Mouse (Mus musculus) gonadal fat pad, adult 2 months (tissue): ENCODE data around the gene Zzef1. TPM values are rescaled to one million over a fixed set of nuclear protein-coding genes. Genes with fewer than 3 reads are reported as not detected.

Experiments used
- DNase-seq: peaks from one replicate; pipeline ENCODE4 v3.0.0-alpha.2; 2012; ENCODE audit warnings: low read depth
- polyA plus RNA-seq: library from polyadenylated mRNA; depleted of rRNA; stranded (reverse); fragments of >200 nt; gene quantifications from 2 replicates; pipeline ENCODE4 v1.2.3, GENCODE M21; 2012

Zzef1 gene
- polyA plus RNA-seq, 1 experiment, result 19.7 TPM

DNA sequence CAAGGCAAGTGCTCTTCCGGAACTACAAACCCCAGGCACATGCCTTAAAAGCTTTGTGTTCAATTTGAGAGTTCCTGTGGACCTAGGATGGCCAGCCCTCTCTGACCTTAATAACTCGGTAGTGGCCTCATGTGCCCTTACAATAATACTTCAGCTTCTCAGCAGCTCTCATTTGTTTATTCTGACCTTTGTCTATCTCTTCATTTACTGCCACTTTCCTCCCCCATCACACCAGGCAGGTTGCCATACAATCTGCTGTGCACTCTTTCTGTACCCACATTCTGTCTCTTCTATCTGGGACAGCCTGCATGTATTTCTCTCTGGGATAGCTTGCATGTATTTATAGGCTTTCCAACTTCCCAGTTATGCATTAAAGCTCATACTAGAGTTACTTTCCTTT, 10.5 kb downstream of the Zzef1 start:
- no peak for DNase-seq

DNA sequence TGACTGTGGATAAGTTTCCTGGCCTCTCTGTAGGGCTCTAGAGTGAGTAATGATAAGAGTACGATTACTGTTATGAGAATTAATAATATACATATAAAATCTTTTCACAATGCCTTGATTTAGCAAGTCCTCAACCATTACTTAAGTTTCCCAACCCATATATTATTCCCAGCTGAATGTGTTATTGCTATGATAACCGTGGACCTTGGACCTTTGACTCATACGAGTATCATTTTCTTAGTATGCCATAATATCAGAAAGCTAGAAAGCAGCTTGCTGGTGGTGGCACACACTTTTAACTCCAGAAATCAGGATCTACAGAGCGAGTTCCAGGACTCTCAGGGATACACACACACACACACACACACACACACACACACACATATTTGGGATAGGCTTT, 12.0 kb downstream of the Zzef1 start:
- DNase-seq, result no peak

DNA sequence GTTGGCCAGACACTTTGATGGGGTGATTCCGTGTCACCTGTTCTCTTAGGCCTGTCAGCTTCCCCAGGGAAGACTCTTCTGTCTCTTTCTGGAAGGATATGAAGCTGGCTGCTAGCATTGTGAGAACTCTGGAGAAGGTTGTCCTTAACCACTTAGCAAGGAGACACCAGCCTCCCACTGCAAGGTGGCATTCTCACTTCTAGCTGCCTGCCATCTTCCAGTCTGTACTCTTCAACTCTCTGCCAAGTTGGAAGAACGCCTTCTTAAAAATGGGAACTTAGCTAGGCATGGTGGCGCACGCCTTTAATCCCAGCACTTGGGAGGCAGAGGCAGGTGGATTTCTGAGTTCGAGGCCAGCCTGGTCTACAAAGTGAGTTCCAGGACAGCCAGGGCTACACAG, 17.7 kb downstream of the Zzef1 start:
- DNase-seq, result no peak

DNA sequence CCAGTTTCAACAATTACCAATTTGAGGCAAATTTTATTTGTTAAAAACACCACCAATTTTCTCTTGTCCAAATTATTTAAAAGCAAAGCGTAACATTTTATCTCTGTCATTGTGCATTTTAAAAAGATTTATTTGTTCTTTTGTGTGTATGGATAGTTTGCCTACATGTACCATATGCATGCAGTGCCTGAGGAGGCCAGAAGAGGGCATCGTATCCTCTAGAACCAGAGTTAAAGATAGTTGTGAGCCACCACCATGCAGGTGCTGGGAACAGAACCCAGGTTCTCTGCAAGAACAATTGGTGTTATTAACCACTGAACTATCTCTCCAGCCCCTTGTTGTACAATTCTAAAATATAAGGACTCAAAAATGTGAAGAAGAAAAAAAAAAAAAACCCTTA, 18.2 kb downstream of the Zzef1 start:
- DNase-seq, result no peak

DNA sequence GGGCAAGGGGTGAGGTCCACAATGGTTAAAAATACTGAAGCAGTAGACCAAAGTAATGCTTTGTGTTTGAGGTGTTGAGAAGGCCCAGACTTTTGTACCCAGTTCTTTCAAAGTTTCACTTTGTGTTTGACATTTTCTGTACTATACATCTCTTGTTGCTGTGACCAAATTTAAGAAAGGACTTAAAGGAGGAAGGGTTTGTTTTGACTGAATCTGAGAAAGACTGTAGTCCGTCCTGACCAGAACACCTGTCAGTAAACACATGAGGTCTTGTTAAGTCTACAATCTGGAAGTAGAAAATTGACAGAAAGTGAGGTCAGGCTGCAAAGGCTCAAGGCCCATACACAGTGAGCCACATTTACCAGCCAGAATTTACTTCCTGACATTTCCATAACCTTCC, 20.8 kb downstream of the Zzef1 start:
- DNase-seq, result no peak

DNA sequence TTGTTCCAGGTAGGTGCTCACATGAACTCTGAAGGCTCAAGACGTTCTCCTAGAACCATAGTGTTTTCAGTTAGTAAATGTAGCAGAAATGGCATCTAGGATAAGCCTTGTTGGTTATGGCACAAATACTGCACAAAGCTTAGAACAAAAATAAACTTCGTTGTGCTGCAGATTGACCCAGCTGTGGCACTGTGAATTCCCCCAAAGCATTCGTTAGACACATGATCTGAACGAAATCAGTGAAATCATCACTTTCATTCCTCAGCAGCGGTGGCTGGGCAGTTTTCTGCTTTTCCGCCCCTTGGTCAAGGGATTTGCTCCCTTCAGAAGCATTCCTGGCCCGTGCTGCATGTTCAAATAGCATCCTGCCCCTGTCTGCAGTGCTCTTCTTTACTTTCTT, 22.0 kb downstream of the Zzef1 start:
- DNase-seq, result no peak

DNA sequence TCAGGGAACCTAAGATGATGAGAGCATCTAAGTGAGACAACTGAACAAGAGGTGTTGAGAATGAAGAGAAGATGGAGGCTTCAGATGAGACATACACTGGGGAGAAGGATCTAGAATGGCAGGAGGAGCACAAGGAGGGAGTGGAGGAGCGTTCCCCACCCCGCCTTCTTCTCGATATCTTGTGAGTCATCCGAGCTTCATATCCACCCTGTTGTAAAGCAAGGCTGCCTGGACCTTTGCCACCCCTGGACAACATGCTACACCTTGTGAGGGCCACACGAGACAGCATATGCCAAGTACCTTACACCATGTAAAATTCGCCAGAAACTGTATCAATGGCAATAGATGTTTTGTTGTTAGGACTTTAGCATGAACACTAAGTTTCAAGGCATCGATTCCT, 25.0 kb downstream of the Zzef1 start:
- DNase-seq, result no peak

DNA sequence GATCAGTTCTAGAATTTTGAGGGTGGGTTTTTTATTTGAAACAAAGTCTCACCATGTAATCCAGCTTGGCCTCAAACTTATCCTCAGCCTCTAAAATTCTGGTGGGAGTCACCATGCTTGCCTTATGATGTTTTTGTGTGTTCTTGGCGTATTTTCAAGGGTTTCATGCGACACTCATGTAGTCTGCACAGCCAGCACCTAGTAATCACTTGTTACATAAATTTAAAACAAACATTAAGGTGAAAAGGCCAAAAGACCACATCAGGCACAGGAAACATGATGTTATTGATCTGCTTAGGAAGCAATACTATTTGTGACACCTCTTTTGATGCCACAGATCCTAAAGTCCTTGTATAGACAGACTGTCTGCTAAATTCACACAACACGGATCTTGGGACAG, 33.8 kb downstream of the Zzef1 start:
- no peak for DNase-seq

DNA sequence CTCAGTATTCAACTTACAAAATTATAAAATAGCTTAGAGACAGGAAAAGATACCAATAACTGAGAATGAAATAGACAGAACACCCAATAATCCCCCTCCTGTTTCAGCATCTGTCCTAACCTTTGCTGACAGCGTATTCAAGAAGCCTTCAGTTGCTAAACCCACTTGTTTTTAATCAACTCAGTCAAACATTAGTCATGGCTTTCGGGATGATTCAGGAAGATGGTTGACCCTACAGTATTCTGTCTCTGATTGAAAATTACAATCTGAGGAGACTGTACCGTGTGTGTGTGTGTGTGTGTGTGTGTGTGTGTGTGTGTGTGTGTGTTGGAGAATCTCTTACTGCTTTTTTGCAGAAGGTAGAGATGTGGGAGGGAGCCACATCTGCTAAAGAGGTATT, 46.7 kb downstream of the Zzef1 start:
- DNase-seq, result no peak

DNA sequence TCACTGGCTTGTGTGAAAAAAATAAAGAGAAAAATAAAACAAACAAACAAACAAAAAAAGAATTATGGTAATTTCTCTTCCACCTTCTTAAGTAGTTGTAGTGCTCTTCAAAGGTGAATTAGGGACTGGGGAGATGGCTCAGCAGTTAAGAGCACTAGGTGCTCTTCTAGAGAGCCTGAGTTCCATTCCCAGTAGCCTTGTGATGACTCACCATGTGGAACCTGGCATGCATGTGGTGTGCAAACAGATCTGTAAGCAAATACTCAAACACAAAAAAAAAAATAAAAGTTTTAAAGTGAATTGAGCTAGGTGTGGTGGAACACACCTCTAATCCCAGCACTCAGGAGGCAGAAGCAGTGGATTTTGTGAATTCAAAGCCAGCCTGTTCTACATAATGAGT, 47.5 kb downstream of the Zzef1 start:
- DNase-seq, result no peak

DNA sequence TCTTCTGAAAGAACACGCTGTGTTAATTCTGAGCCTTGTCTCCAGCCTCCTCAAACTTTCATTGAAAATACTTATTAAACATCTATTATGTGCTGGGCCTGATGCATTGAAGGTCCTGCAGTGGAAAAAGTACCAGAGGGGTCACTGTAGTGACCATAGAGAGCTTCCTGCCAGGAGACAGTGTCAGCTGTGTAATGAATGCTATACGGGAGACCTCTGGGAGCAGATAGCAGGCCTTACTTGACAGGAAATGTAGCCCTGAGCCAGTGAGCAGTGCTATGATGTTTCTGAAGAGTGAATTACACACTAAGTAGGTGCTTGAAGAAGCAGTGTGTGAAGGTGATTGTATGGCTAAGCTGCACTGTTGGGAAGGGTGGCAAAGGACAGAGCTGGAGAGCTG, 49.5 kb downstream of the Zzef1 start:
- no peak for DNase-seq

DNA sequence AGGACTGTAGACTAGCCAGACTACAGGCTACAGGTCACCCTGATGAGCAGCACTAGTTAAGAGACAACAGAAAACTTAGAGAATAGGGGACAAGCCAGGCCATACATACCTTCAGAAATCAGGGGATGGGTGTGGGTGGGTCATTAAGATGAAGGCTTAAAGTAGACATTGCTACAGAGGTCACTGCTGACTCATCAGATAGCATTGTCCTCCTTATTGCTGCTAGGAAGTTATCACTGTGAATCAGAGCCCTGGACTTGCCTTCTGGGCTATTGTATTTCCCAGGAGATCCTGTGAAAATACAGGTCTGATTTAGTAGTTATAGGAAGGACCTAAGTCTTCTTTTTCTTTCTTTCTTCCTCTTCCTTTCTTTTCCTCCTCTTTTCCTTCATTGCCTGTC, 50.7 kb downstream of the Zzef1 start:
- no peak for DNase-seq

DNA sequence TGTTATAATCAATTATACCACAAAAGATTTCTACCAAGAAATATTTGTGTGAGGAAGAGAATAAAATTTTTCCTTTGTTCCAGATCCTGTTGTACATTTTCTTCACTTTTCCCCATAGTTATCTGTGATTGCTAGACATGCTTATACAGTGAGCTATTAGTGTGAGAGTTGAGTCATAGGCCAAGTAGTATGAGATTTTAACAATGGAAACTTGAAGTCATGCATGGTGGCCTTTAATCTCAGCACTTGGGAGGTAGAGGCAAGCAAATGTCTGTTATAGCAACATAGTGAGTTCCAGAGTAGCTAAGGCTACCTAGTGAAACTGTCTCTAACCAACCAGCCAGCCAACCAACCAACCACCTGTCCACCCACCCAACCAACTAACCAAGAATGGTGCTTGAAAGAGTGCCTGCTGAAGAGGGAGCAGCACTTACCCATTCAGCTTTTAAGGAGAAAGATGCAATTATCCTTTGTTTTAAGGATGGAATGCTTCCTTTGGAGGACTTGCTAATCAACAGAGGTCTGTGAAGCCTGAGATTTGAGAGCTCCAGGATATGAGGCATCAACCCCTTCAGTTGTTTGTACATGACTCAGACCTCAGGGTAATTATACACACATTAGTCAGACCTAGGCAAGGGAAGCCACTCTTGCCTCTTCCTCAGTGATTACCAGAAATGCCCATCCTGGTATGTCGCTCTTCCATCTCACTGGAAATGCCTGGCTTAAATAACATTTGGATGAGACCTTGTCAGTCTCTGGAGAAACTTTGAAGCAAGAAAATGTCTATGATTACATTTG, 52.0 kb downstream of the Zzef1 start:
- no peak for DNase-seq

DNA sequence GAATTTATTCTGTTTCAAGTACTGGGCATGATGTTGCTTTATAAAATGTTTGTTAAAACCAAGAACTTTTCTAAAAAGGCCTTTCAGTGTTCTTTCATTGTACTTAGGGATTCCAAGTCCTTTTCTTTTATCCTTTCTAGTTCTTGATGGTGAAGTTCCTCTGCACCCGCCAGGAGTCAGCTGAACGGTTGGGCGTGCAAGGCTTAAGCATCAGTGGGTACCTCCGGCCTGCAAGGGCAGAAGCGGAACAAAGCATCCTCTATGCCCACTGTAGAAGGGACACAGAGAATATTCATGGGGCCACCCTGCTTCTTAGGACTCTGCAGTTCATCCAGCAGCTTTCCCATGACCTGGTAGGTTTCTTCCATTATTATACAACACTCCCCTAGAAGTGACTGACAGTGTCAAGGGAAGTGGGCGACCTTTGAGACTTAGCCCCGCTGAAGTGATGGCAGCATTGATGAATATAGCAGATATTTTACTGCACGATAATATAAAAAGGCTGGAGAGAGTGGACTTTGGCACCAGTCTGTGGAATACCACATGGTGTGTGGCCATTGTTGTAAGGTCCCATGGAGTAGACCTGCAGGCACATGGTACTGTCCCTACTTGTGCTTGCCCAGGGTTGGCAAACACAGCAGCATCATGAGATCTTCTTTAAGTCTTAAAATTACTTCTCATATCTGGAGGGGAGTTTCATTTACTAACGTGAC, 54.5 kb downstream of the Zzef1 start:
- no peak for DNase-seq

DNA sequence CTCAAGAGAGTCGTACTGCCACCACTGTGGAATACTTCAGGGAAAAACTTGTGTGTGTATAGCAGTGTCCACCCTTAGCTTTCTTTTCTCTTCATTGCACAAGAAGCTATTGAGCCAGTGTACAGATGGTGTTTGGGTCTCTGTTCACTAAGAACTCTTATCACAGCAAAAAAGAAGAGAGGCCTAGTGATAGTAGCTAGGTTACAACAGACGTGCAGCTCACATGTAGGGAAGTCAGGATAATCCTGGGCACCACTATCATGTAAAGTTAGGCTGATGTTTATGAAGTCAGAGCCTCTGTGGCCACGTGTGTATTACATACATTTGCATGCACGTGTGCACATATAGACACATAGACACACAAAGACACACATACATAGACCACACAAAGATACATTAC, 55.2 kb downstream of the Zzef1 start:
- DNase-seq, result no peak

DNA sequence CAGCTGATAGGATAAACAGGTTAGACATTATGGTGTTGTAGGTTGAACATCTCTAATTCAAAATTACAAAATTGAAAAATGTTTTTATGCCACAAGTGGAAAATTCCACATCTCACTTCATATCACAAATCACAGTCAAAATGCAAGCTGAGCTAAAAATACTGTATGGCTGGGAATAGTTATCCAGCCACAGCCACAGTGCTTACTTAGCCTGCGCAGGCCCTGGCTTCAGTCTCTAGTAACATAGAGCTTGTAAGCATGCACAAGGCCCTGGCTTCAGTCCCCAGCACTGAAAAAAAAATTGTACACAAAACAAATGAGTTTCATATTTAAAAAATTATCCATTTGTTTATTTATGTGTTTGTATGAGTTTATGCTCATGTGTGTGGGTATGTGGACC, 56.1 kb downstream of the Zzef1 start:
- DNase-seq, result no peak

DNA sequence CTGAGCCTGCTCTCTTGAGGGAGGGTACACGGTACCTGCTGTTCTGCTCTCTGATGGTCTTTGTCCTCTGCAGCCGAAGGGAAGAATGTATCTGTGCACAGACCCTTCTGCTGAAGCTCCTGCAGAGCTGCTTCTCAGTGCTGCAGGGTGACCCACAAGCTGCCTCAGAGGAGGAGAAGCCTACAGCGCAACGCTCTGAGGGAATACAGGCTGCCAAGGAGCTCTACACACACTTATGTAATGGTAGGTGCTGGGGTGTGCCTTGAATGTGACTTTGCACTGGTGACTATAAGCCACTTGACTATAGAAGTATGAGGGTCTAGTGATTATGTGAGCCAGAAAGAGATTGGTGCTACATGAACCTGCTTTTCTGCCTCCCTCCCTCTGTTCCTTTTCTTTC, 57.1 kb downstream of the Zzef1 start:
- DNase-seq, result no peak

DNA sequence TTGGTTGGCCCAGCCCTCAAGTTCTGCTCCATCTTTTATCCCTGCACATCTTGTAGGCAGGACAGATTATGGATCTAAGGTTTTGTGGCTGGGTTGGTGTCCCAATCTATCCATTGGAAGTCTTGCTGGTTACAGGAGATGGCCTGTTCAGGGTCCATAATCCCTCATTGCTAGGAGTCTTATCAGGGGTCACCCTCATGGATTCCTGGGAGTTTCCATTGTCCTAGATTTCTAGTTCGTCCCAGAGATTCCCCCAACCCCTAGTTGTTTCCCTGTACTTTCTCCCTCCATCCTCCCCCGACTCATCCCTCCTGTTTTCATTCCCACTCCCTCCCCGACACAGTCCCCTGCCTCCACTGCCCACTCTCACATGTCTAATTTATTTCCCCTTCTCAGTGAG, 58.2 kb downstream of the Zzef1 start:
- DNase-seq, result no peak

DNA sequence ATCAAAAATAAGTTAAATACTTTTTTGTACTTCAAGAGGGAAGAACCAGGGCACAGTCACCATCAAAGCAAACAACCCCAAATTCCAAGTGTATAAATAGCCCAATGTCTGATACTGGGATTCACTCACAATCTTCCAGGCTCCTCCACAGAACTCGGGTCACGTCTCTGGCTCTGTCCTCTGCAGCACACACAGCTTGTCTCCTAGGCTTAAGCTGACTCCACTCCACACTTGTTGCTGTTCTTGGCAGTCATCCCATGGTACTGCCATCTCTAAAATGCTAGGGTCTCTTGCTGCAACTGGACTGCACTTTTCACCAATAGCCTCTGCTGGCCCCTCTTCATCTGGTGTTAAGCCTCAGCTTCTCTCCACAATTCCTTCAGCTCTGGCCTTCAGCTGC, 60.7 kb downstream of the Zzef1 start:
- DNase-seq, result no peak

DNA sequence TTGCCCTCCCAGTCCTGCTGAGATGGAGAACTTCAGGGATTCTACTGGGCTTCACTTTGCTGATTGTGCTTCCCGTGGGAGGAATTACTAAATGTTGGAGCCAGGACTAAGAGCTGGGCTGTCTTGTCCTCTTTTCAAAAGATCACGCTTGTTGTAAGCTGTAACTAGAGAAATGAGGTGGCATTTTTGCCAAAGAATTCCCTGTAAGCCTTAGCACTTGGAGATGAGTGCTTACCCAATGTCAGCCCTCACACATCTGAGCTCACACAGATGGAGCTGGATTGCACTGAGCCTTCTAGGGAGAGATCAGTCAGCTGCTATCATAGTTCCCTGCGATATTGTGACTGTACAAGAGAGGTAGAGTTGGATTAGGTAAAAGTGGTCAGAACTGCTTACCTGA, 65.2 kb downstream of the Zzef1 start:
- DNase-seq, result no peak

DNA sequence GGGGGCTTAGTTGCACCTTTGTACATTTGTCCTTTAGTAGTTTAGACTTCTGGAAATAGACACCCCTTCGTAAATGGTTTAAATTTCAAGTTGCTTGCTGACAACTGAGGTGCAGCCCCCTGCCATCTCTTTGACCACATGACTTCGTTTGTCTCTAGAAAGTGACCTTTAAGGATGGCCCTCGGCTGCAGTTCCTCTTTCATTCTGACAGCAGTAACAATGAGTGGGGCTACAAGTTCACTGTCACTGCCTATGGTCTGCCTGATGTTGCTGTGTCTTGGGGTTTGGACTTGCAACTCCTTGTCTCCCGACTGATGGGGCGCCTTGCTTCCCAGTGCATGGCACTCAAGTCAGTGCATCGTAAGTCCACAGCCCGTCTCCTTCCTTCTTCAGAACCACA, 70.4 kb downstream of the Zzef1 start:
- DNase-seq, result no peak

DNA sequence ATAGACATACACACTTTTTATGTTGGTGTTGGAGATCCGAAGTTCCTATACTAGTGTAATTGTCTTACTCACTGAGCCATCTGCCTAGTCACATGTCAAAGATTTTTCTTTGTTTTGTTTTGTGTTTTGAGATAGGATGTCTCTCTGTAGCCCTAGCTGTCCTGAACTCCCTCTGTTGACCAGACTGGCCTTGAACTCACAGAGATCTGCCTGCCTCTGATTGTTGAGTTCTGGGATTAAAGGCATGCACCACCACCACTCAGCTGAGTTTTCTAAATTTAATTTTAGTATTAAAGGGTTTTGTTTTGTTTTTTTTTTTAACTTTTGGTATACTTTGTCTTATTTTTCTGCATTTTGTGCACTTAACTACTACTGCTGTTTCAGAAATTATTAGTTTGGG, 76.0 kb downstream of the Zzef1 start:
- no peak for DNase-seq

DNA sequence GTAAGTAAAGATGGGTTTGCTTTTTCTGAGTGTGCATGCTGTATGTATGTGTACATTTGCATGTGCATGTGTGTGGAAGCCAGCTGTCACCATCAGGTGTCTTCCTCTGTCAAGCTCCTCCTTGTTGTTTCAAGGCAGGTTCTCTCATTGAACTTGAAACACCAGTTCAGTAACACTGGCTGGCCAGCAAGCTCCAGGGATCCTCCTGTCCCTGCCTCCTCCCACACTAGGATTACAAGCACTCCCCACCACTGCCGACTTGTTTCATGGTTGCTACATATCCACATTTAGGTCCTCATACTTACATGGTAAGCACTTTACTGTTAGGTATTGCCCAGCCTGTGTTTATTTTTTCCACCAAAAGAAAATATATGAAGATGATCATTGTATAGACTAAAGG, 96.6 kb downstream of the Zzef1 start:
- DNase-seq, result peak; percentile 61

DNA sequence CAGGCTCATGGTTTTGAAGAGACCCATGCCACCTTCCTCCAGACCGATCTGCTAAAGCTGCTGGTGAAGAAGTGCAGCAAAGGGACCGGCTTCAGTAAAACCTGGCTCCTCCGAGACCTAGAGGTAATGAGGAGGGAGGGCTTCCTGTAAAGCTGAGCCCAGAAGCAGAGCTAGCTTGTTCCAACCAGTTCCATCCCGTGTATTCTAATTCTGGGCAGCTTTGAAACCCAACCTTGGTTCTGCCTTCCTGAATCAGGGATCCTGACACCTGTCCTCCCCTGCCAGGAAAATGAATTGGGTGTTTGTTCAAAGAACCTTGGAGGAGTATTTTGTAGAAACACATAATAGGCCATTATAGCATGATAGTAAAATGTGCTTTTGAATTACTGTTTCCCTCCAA, 112.4 kb downstream of the Zzef1 start:
- no peak for DNase-seq
